Mouse (Mus musculus) cerebellum, adult 2 months (tissue): ENCODE measurements around the gene Masp1. TPM values are rescaled to one million over a fixed set of nuclear protein-coding genes. Genes with fewer than 3 reads are reported as not detected.
A peak's percentile ranks its signal among the peaks of the same experiment; 100 is the strongest.

Source experiments
- DNase-seq, 2 experiments: peaks; one replicate each; pipeline ENCODE4 v3.0.0; 2021
- H3K27ac ChIP-seq: fragments of 200-500 bp; 2 replicates; pipeline ENCODE4 v1.5.1; 2012; ENCODE audit warnings: low read length, control low read depth, inconsistent platforms; ENCODE audit not compliant: insufficient read depth
- H3K27me3 ChIP-seq: fragments of 200-500 bp; 2 replicates; pipeline ENCODE4 v1.6.1; 2012; ENCODE audit warnings: inconsistent platforms, mild to moderate bottlenecking, low read length, moderate library complexity; ENCODE audit not compliant: control insufficient read depth, insufficient read depth
- H3K4me1 ChIP-seq: fragments of 200-500 bp; 2 replicates; pipeline ENCODE4 v1.6.1; 2011; ENCODE audit warnings: low read length; ENCODE audit not compliant: control insufficient read depth, insufficient read depth
- H3K4me3 ChIP-seq: fragments of 200-500 bp; replicated peaks from 2 replicates; pipeline ENCODE3; 2011; ENCODE audit warnings: mild to moderate bottlenecking, low read depth, low read length, control low read depth; ENCODE audit not compliant: insufficient read depth
- CTCF ChIP-seq: fragments of 200-500 bp; IDR thresholded peaks from 2 replicates; pipeline ENCODE4 v1.5.1; 2011; ENCODE audit warnings: low read depth, mild to moderate bottlenecking, control low read depth, low read length, moderate library complexity, borderline replicate concordance; ENCODE audit not compliant: insufficient read depth
- POLR2A ChIP-seq: fragments of 200-500 bp; IDR thresholded peaks from 2 replicates; pipeline ENCODE4 v1.6.1; 2011; ENCODE audit warnings: low read length, control low read depth, borderline replicate concordance; ENCODE audit not compliant: insufficient read depth
- WGBS: fragments of 180-500 bp; shearing (Covaris S2); methylation state at CpG from one replicate; pipeline ENCODE4 v1.1.7; 2018; 5-methylcytosine and 5-hydroxymethylcytosine counted together
- polyA plus RNA-seq: library from polyadenylated mRNA; depleted of rRNA; stranded (reverse); fragments of >200 nt; gene quantifications from 2 replicates; pipeline ENCODE4 v1.2.3, GENCODE M21; 2012

Masp1 gene
- polyA plus RNA-seq, 1 experiment = 13.7 TPM

DNA sequence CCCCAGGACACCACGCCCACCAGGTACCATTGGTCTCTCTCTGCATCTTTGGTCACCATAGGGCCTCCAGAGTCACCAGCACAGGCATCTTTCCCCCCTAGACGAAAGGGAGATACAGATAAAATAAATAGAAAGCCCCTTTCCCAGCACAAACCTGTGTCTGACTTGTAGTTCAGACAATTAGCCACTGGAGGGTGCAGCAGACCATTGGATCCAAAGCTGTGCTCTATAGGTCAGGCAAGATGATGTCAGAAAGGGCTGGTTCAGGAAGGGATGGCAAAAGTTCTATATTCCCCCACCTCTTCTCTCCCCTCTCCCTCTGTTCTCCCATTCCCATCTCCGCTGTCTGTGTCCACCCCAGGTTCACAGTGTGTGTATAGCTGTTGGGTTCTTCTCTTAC is 68.1 kb downstream of the Masp1 start:
- H3K27ac ChIP-seq = no peak overlapping the region
- no peaks in the 10 kb centered on the region for H3K27me3 ChIP-seq
- H3K4me1 ChIP-seq = peaks cover 2% of the 10 kb centered on the region
- H3K4me3 ChIP-seq = no peak overlapping the region
- peak; percentile 25 to 37 for DNase-seq
- 29% methylated on average over 3 of the region's 3 CpGs for WGBS
- TF ChIP-seq POLR2A (no peak), CTCF (peak; percentile 72)

DNA sequence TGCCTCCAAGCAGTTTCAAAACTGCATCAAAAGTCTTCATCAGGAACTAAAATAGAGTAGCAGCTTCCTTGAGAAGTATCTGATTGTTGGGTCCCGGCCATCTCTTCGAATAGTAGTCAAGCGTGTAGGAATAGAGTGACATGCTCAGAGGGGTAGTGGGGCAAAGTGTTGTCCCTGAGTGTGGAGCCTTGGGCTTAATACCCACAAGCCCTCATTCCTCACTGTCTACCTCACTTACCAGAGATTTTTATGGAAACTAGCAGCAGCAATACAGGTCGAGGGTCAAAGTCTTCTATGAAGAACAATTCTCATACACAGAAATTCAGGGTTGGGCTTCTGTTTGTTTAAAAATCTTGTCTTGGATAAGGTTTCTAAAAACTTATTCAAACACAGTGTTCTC is 69.8 kb downstream of the Masp1 start:
- DNase-seq = no peak
- Histone ChIP-seq H3K27me3 (no peaks in the 10 kb centered on the region), H3K4me3 (no peak overlapping the region), H3K4me1 (no peaks in the 10 kb centered on the region; the same call in 1 of the 2 replicates), H3K27ac (no peak overlapping the region)
- WGBS = 86% methylated on average over 4 of the region's 4 CpGs
- TF ChIP-seq CTCF (no peak), POLR2A (no peak)

DNA sequence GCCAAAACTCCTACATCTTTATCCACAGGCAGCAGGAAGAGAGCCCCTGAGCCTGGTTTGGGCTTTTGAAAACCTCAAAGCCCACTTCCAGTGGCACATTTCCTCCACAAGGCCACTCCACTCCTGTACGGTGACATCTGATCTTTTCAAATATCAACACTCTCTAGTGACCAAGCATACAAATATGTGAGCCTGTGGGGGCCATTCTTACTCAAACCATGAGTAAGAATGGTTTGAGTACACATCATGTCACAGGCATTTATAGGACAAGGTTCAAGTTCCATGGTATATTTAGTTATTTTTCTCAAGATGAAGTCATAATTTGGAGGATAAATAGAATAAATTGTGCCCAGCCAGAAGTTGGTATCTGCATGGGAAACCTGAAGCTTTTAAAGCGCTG is 70.7 kb downstream of the Masp1 start:
- no peak for DNase-seq
- WGBS = 88% methylated on average over 2 of the region's 2 CpGs
- no peak overlapping the region for H3K4me3 ChIP-seq
- no peaks in the 10 kb centered on the region for H3K27me3 ChIP-seq
- H3K27ac ChIP-seq = no peak overlapping the region
- no peaks in the 10 kb centered on the region for H3K4me1 ChIP-seq
- TF ChIP-seq CTCF (no peak), POLR2A (no peak)

DNA sequence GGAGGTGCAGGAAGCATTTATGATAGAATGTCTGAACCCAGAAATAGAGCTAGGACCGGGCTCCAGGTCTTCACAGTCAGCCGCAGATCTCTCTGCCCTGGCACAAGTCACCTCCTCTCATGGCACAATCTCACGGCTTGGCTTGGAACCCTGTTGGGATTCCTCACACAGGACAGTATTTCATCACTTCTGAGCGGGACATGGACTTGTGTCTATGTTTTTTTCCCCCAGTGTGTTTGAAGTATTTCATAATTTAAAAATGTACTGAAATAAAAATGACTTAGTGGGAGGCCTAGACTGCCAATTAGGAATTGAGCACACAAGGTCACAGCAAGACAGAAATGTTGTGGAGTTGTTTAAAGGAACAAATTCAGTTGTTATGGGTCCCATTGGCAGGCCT is 76.4 kb downstream of the Masp1 start:
- no peaks in the 10 kb centered on the region for H3K4me1 ChIP-seq
- no peak overlapping the region for H3K4me3 ChIP-seq
- TF ChIP-seq CTCF (no peak), POLR2A (no peak)
- H3K27me3 ChIP-seq = no peaks in the 10 kb centered on the region
- no peak for DNase-seq
- H3K27ac ChIP-seq = no peak overlapping the region
- WGBS = 58% methylated on average over 4 of the region's 4 CpGs

DNA sequence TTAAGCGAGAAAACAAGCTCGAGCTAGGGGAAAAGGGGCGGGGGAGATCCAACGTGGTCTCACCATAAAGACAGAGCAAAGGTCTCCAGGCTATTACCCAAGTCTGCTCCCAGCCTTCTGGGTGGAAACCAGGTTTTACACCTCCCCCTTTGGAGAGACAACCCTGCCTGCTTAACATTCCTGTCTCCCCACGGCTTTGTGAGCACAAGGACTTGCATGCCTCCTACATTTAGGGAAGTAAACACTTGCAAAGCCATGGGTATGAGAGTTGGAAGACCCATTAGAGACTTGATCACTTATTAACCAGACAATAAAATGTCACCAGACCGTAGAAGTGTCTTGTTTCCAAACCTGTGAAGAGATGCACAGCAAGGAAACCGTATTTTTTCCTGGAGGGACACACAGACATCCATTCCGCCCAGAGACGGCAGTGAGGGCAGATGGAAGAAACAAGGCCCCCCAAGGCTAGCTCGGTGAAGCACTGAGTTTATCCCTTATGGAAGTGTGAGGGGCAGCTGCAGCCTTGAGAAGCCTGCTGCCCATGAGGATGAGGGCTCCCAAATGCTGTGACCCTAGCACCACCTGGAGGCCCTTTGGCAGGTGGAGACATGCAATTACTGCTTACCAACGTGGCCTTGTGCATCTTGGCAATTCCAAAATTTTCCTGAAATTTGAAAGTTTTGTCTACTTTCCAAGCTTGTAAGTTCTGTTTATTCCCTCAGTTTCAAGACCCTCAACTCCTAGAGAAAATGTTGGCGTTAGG is 83.0 kb downstream of the Masp1 start:
- Histone ChIP-seq H3K27me3 (no peaks in the 10 kb centered on the region), H3K27ac (no peak overlapping the region), H3K4me3 (no peak overlapping the region), H3K4me1 (no peaks in the 10 kb centered on the region)
- DNase-seq = no peak
- WGBS = 67% methylated on average over 12 of the region's 12 CpGs
- peak; percentile 20; the same call in 1 of the 2 replicates for TF ChIP-seq CTCF
- no peak for TF ChIP-seq POLR2A

DNA sequence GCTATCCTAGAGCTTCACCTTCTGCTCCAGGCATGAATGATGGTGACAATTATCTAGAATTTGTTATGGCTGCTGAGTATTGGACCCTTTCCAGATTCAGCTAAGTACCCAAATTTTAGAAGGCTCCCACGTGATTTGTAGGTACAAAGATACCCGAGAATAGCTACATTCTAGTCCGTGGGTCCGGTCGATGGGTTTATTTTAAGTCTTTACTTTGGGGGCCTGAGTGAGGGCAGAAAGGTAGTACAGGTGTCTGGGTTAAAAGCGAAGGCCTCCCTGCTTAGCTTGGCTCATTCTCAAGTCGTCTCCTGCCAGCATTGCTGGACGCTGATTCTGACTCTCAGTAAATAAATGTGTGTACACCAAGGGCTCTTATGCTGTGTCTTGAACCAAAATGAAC is 90.6 kb downstream of the Masp1 start:
- peaks cover 24% of the 10 kb centered on the region for H3K4me1 ChIP-seq
- DNase-seq = peak; percentile 31 to 46
- 11% methylated on average over 8 of the region's 8 CpGs for WGBS
- no peak overlapping the region for H3K4me3 ChIP-seq
- H3K27me3 ChIP-seq = no peaks in the 10 kb centered on the region
- H3K27ac ChIP-seq = no peak overlapping the region
- TF ChIP-seq POLR2A (no peak), CTCF (no peak)

DNA sequence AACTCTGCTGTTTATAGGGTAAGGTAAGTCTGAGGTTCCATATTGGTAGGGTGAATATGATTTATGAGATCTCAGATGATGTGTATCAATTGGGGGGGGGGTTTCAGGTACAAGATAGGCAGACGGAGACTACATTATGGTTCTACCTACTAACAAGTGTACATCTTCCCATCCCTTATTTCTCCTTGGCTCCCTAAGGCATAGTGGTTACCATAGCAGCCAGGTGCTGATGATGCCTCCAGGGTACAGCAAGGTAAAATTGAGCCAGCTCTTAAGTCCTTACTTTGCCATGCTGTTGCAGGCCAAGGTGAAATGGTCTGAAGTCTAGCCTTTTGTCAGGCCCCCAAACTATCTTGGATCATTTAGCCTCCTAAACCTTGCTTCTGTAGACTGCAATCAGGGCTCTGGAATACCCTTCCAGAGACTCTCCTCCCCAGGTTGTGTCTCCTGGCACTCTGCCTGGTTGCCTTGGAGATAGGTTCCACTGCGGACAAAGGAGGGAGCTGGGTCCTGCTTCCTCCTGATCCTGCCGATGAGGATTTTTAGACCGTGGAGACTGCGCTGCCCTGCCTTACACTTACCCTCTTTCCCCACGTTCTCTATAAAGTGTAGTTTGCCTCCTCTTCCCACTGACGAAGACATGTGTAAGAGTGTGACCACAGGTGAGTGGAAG is 91.8 kb downstream of the Masp1 start, which contains the start of gene Rtp1:
Gene Rtp1 (plus strand): TSS at position 487 of the 673 bp plus-strand sequence.
- 46% methylated on average over 7 of the region's 7 CpGs for WGBS

DNA sequence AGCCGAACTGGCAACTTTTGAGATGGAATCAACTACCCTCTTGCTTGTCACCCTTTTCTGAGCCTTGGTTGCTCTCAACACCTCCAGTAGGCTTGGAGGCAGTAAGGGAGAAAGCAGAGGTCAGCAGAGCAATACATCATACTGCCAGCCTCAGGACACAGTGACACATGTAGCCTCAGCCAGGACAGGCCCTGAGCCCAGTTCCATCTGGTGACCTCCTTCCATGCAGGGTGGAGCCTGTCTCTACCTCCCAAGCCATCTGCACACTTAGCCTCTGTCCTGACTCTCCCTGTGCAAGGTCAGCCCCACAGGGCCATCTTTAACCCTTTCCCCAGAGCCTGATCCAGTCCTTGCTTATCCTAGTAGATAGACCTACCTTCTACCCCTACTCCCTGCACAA is 92.9 kb downstream of the Masp1 start:
- WGBS = 97% methylated on average over 1 of the region's 1 CpGs
- Histone ChIP-seq H3K4me1 (peaks cover 24% of the 10 kb centered on the region), H3K27me3 (no peaks in the 10 kb centered on the region), H3K27ac (no peak overlapping the region), H3K4me3 (no peak overlapping the region)
- DNase-seq = peak; percentile 20 to 60
- TF ChIP-seq POLR2A (no peak), CTCF (no peak)

More for the DNA sequence above, 91.8 kb downstream of the Masp1 start, which contains the start of gene Rtp1:
- peak; percentile 18 to 32 for DNase-seq
- Histone ChIP-seq H3K27ac (no peak within 1 kb of the TSS), H3K4me3 (no peak within 1 kb of the TSS), H3K4me1 (peaks cover 24% of the 10 kb centered on the region), H3K27me3 (no peaks in the 10 kb centered on the region)
- TF ChIP-seq CTCF = no peak
